Mouse (Mus musculus) ovary, postnatal 14 days (tissue): ENCODE results near the gene Kcnj3.
"Not testable (repeated sequence)": the region's sequence is repeated elsewhere in the genome, so short reads cannot be mapped to it uniquely, and the experiment has no call there.

Experiments used
- DNase-seq: peaks from one replicate; pipeline ENCODE4 v3.0.0; 2022; ENCODE audit warnings: low spot score

Gene Kcnj3

GRCm38 (mm10) chr2:55435721-55436260 is at the start of gene Kcnj3:
Gene Kcnj3, plus strand, starts transcription at chr2:55435970.
- no peak for DNase-seq

DNA sequence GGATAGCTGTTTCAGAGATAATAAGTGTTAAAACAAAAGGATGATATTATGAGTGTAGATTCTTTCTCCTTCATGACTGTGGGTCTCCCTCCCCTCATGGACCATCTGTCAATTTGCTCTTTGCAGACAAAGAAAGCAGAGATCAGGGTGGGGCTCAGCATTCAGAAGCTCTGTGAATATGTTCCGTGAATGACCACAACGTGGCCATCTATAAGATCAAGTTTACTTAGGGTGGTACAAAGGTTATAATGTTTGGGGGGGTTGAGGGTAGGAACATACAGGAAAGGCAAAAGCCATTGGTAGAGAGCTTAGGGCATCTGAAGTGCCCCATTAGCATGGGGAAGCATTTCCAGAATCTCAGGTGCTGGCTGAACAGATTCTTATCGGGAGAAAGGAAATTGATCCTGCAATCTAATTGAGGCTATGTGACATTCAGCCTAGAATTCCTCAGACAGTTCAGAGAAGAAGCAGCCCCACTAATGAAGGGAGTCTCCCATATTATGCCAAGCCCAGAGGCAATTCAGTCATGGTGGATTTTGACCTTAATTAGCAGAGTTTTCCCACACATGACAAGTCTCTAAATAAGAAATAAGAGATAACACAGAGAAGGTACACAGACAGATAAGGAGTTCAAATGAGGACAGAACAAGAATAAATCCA is 45.3 kb upstream of the Kcnj3 start:
- no peak for DNase-seq

- DNase-seq, result no peak
Observed at GRCm38 (mm10) chr2:55405307-55405706, 30.5 kb upstream of the Kcnj3 start.

GRCm38 (mm10) chr2:55427633-55428032 is 8.1 kb upstream of the Kcnj3 start:
- no peak for DNase-seq

DNA sequence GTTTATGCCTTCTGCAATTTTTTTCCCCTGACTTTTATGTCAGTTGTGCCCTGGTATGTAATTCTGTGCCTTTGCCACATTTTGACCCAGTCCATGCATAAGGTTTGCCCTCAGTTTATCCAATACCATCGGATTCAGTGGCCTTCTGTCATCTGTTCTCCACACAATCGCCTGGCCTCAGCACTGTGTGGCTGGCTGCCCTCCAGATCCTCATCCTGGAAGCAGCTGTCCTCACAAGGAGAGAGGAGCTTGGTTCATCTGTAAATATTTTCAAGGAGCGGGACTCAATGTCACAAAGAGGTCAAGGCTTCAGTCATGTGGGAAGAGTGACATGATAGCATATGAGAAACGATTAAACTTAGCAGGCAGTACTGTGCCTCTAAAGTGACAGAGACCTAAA is 3.7 kb upstream of the Kcnj3 start:
- DNase-seq, result no peak

- no peak for DNase-seq
Observed at GRCm38 (mm10) chr2:55436261-55437006, 664 bp downstream of the Kcnj3 start.

DNA sequence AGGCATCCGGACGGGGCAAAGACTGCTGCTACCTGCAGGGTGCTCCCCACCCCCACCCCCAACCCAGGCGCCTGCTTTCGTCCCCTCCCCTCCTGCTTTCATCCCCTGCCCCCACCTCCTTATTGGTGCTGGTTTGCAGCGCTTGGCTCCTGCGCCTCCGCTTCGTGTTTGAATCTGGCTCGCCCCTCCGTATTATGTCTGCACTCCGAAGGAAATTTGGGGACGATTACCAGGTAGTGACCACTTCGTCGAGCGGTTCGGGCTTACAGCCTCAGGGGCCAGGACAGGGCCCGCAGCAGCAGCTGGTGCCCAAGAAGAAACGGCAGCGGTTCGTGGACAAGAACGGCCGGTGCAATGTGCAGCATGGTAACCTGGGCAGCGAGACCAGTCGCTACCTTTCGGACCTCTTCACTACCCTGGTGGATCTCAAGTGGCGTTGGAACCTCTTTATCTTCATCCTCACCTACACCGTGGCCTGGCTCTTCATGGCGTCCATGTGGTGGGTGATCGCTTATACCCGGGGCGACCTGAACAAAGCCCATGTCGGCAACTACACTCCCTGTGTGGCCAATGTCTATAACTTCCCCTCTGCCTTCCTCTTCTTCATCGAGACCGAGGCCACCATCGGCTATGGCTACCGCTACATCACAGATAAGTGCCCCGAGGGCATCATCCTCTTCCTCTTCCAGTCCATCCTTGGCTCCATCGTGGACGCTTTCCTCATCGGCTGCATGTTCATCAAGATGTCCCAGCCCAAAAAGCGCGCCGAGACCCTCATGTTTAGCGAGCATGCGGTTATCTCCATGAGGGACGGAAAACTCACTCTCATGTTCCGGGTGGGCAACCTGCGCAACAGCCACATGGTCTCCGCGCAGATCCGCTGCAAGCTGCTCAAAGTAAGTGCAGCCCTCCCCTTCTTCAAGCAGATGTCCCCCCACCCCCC is 1.5 kb downstream of the Kcnj3 start:
- no peak for DNase-seq

DNA sequence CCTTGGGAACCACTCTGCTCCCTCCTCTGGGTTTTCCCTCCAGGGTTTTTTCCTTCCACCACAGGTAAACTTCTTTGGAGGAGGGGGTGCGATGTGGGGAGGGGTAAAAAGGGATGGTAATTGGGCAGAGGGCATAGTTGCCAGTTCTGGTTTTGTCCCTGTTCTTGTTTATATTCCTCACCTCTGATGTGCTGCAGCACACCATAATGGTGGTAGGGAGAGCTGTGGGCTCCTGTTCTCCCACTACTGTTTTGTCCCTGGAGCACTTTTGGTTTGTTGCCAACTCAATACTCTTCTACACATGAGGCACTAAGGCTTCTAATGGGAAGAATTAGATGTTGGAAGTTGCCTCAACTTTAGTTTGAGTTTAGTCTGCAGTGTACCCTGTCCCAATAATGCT is 2.2 kb downstream of the Kcnj3 start:
- DNase-seq, result no peak

- no peak for DNase-seq
Observed at GRCm38 (mm10) chr2:55439211-55439610, 3.4 kb downstream of the Kcnj3 start.

GRCm38 (mm10) chr2:55442006-55442405 is 6.2 kb downstream of the Kcnj3 start:
- no peak for DNase-seq

- DNase-seq, result no peak
Observed at GRCm38 (mm10) chr2:55447298-55447697, 11.5 kb downstream of the Kcnj3 start.

- DNase-seq, result no peak
Observed at GRCm38 (mm10) chr2:55450774-55451173, 15.0 kb downstream of the Kcnj3 start.

DNA sequence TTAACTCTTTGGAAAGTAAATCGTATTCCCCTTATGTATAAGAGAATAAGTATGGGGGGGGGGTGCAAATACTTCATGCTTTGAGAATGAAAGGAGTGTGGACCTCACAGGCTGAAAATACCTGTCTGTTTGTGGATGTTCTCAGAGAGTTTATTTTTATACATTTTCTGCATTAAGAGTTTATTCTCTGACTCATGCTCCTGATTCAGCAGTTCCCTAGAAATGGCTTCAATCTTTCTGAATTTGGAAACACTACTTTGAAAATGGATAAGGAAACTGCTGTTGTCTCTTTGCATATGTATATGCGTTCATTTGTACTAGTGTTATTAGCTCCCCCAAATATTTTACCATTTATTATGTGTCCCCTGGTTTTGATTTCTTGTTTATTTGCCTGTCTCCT is 23.4 kb downstream of the Kcnj3 start:
- DNase-seq, result no peak

- DNase-seq, result no peak
Observed at GRCm38 (mm10) chr2:55469141-55469540, 33.4 kb downstream of the Kcnj3 start.

DNA sequence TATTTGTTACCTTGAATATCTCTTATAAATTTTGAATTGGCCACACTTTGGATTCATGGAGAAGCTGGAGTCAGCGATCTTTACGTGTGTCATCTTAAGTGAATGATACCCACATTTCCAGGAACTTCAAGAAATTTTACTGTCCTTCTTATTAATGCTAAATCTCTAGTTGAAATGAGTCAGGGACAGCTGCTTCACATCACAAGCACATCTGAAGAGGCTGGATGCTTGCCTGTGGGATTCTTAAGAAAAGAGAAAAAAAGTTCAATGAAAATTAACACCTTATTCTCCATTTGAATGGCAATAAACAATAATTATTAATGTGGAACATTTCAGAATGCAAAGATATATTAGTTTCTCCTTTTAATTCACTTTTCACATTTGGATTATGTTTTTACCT is 34.2 kb downstream of the Kcnj3 start:
- DNase-seq, result no peak

DNA sequence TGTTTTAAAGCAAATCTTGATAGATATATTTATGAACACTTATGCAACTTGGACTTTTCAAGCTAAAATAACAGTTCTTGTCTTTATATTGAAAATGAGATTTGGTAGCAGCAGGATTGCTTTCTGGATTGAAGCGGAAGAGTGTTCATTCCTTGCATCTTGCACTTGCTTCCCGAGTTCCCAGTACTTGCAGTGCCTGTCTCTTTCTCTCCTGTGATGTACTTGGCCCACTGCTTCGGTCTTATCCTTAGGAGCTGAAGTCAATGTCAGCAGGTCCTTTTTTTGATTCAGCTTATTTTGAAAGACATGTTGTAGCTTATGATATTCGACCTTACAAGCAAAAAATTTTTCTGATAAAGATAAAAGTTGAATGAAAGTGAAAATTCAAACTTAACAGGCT is 43.7 kb downstream of the Kcnj3 start:
- DNase-seq, result no peak

GRCm38 (mm10) chr2:55479933-55480601 is 44.3 kb downstream of the Kcnj3 start:
- no peak for DNase-seq

DNA sequence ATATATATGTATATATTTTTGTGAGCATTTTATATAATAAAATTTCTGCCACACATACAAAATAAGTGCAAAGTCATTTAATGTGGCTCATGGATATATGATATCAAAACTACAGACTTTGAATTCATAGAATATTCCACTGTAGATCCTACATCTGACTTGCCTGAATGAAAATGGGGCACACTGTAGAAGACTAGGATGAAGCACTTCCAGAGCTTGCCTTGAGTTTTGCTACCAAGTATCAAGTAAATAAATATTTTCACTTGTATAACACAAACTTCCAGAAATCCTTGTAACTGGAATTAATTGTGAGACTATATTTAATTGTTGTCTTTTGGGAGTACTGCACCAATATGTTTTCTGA is 44.8 kb downstream of the Kcnj3 start:
- no peak for DNase-seq

GRCm38 (mm10) chr2:55485500-55486129 is 49.8 kb downstream of the Kcnj3 start:
- not testable (repeated sequence) for DNase-seq

DNA sequence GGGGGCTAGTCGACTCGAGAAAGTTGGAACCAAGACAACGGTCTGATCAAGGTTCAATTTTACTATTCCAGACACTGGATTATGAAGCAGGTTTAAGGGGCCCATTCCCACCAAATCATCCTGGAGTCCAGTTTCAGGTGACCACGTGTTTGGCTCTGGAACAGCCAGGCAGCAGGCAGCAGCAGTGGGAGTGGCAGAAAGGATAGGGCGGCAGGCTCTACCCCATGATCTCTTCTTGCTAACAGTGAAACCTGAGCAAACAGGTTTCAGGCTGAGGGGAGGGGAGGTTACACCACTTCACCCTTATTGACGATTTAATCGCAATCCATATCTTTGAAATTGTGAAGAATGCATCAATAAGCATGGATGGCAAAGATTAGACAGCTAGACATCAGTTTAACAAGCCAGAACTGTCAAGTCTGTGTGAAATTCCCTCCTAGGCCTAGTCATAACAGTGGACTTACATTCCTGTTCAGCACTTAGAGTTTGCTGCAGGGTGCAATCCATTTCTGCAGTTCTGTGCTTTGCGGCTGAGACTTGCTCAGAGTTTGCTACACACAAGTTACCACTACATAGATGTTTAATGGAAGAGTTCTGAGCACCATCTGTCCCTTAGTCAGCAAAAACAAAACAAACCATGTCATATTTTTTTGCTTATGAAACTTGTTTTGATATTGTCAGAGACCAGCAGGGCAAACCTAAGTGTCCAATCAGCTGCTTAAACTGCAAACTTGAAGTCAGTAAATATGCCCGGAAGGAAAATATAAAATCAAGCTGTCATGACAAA is 67.8 kb downstream of the Kcnj3 start:
- DNase-seq, result no peak

DNA sequence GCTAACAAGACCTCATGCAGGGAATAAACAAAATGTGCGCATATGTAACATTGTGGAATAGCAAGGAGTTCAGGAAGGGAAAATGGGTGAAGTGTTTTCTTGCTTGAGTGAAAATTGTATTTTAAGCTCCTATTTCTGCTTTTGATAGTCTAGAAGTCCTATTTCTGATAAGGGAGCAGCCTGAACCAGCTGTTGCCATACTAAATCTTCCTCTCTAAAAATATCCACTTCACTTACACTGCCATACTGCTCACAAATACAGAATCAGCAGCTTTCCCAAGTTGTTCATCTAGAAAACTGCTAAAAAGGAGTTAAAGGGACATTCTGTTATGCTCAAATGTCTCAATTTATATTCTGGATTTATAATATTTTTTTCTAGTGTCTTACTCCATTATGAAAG is 69.9 kb downstream of the Kcnj3 start:
- no peak for DNase-seq
